ENCODE assay signal across 8 mouse cellular contexts in genomic region chr4:41760288-41760721, GRCm38 (mm10). TPM values are rescaled to one million over a fixed set of nuclear protein-coding genes. Genes with fewer than 3 reads are reported as not detected.
A peak's percentile ranks its signal among the peaks of the same experiment; 100 is the strongest.
DNase-seq lines count a peak whose midpoint lies in the region; ATAC-seq and TF ChIP-seq lines count a peak whose summit lies in the region.

No protein-coding gene starts in this region.

- H3ac ChIP-seq in myocyte (ENCODE audit: control insufficient read depth, insufficient read length): no peak overlapping the region

- peak; percentile 91 for ATAC-seq in embryonic facial prominence, embryonic 14.5 days (ENCODE audit: low read depth)
- ATAC-seq in heart, embryonic 11.5 days (replicated peaks; ENCODE audit: insufficient number of reproducible peaks, low FRiP score, low TSS enrichment): peak; percentile 90
- peak; percentile 92 for ATAC-seq in kidney, embryonic 15.5 days (replicated peaks; ENCODE audit: low FRiP score)
- peak; percentile 92 for ATAC-seq in liver, embryonic 12.5 days
- peak; percentile 94 for ATAC-seq in stomach, postnatal 0 days (ENCODE audit: low FRiP score, low TSS enrichment)

- 5% methylated on average over 15 of the region's 15 CpGs for WGBS in bone marrow, adult 2 months
- under 1% methylated on average over 14 of the region's 15 CpGs for WGBS in embryonic facial prominence, embryonic 14.5 days
- 0% methylated on average over 15 of the region's 15 CpGs for WGBS in heart, embryonic 11.5 days (ENCODE audit: insufficient replicate concordance)
- under 1% methylated on average over 15 of the region's 15 CpGs for WGBS in kidney, embryonic 15.5 days
- WGBS in liver, embryonic 12.5 days (ENCODE audit: insufficient replicate concordance): 2% methylated on average over 15 of the region's 15 CpGs
- under 1% methylated on average over 15 of the region's 15 CpGs for WGBS in stomach, postnatal 0 days

- no peaks in the 10 kb centered on the region for H3K9me3 ChIP-seq in embryonic facial prominence, embryonic 14.5 days (ENCODE audit: control insufficient read depth, low read length)
- H3K9me3 ChIP-seq in heart, embryonic 11.5 days (replicated peaks; ENCODE audit: control insufficient read depth, low read length): no peaks in the 10 kb centered on the region
- no peaks in the 10 kb centered on the region for H3K9me3 ChIP-seq in kidney, embryonic 15.5 days (replicated peaks)
- H3K9me3 ChIP-seq in liver, embryonic 12.5 days (replicated peaks): no peaks in the 10 kb centered on the region
- H3K9me3 ChIP-seq in stomach, postnatal 0 days (ENCODE audit: control insufficient read depth, low read length): no peaks in the 10 kb centered on the region

- H3K4me3 ChIP-seq in bone marrow, adult 2 months (replicated peaks; ENCODE audit: control insufficient read depth, low read depth, low read length): peak overlapping the region; percentile 59
- peak overlapping the region; percentile 52 for H3K4me3 ChIP-seq in embryonic facial prominence, embryonic 14.5 days (ENCODE audit: low read depth, low read length)
- H3K4me3 ChIP-seq in heart, embryonic 11.5 days (ENCODE audit: low read depth, low read length): peak overlapping the region; percentile 47
- H3K4me3 ChIP-seq in kidney, embryonic 15.5 days (replicated peaks): peak overlapping the region; percentile 46
- H3K4me3 ChIP-seq in liver, embryonic 12.5 days: peak overlapping the region; percentile 46
- H3K4me3 ChIP-seq in myocyte: no peak overlapping the region
- peak overlapping the region; percentile 43 for H3K4me3 ChIP-seq in stomach, postnatal 0 days (ENCODE audit: low read depth, low read length)

- no peak for TF ChIP-seq EP300 in stomach, postnatal 0 days (optimal IDR thresholded peaks at IDR 0.05)

- no peak overlapping the region for H3K27ac ChIP-seq in bone marrow, adult 2 months (ENCODE audit: control insufficient read depth, insufficient read depth, low read depth, low read length, poor library complexity)
- peak overlapping the region; percentile 97 for H3K27ac ChIP-seq in embryonic facial prominence, embryonic 14.5 days (replicated peaks; ENCODE audit: low read depth, low read length)
- H3K27ac ChIP-seq in heart, embryonic 11.5 days (ENCODE audit: low read depth, low read length): peak overlapping the region; percentile 87
- peak overlapping the region; percentile 89 for H3K27ac ChIP-seq in kidney, embryonic 15.5 days
- H3K27ac ChIP-seq in liver, embryonic 12.5 days: peak overlapping the region; percentile 78
- peak overlapping the region; percentile 89 for H3K27ac ChIP-seq in stomach, postnatal 0 days (replicated peaks)

- DNase-seq in CD4-positive helper T cell, adult 2 months (ENCODE audit: low read depth, low spot score): peak; percentile 35
- DNase-seq in embryonic facial prominence, embryonic 14.5 days (ENCODE audit: low spot score): peak; percentile 96
- peak; percentile 93 for DNase-seq in stomach, postnatal 0 days (ENCODE audit: low spot score)

- H3K36me3 ChIP-seq in embryonic facial prominence, embryonic 14.5 days (ENCODE audit: control insufficient read depth, insufficient read depth, low read length): 0 out of 2 replicates have a peak, but pooled peaks cover 6% of the 10 kb centered on the region
- peaks cover 5% of the 10 kb centered on the region; the same call in 1 of the 2 replicates for H3K36me3 ChIP-seq in heart, embryonic 11.5 days (ENCODE audit: control insufficient read depth, insufficient read depth, low read length)
- H3K36me3 ChIP-seq in kidney, embryonic 15.5 days: peaks cover 23% of the 10 kb centered on the region
- H3K36me3 ChIP-seq in liver, embryonic 12.5 days: peaks cover 23% of the 10 kb centered on the region
- no peaks in the 10 kb centered on the region for H3K36me3 ChIP-seq in myocyte (ENCODE audit: control insufficient read depth, insufficient read depth)
- peaks cover 5% of the 10 kb centered on the region; the same call in 1 of the 2 replicates for H3K36me3 ChIP-seq in stomach, postnatal 0 days (ENCODE audit: control insufficient read depth, insufficient read depth, low read length)

- TF ChIP-seq POLR2A in bone marrow, adult 2 months (IDR thresholded peaks at IDR 0.05; ENCODE audit: borderline replicate concordance, control insufficient read depth, low read depth, low read length): peak; percentile 24; the same call in 1 of the 2 replicates
- TF ChIP-seq POLR2A in myocyte (IDR thresholded peaks at IDR 0.05; ENCODE audit: insufficient read length, low read depth): no peak

- no peaks in the 10 kb centered on the region for H3K27me3 ChIP-seq in embryonic facial prominence, embryonic 14.5 days (replicated peaks; ENCODE audit: control insufficient read depth, insufficient read depth, low read length)
- H3K27me3 ChIP-seq in heart, embryonic 11.5 days (ENCODE audit: control insufficient read depth, insufficient read depth, low read length): no peaks in the 10 kb centered on the region
- H3K27me3 ChIP-seq in kidney, embryonic 15.5 days: no peaks in the 10 kb centered on the region
- H3K27me3 ChIP-seq in liver, embryonic 12.5 days (replicated peaks): no peaks in the 10 kb centered on the region
- peaks cover 10% of the 10 kb centered on the region for H3K27me3 ChIP-seq in myocyte (ENCODE audit: control insufficient read depth, insufficient read depth, insufficient read length)
- no peaks in the 10 kb centered on the region for H3K27me3 ChIP-seq in stomach, postnatal 0 days (ENCODE audit: control insufficient read depth, insufficient read depth, low read length)

- no peak; the same call in 1 of the 2 replicates for TF ChIP-seq CTCF in bone marrow, adult 2 months (IDR thresholded peaks at IDR 0.05; ENCODE audit: control insufficient read depth, insufficient read depth, low read length)
- TF ChIP-seq CTCF in stomach, postnatal 0 days (IDR thresholded peaks at IDR 0.05; ENCODE audit: low read depth): peak; percentile 55

- H3K4me2 ChIP-seq in embryonic facial prominence, embryonic 14.5 days (ENCODE audit: low read depth, low read length): peak overlapping the region; percentile 69
- peak overlapping the region; percentile 73 for H3K4me2 ChIP-seq in heart, embryonic 11.5 days
- H3K4me2 ChIP-seq in kidney, embryonic 15.5 days: peak overlapping the region; percentile 69
- H3K4me2 ChIP-seq in liver, embryonic 12.5 days: peak overlapping the region; percentile 71
- peak overlapping the region; percentile 63 for H3K4me2 ChIP-seq in myocyte (ENCODE audit: low read depth)
- H3K4me2 ChIP-seq in stomach, postnatal 0 days (replicated peaks; ENCODE audit: low read depth): peak overlapping the region; percentile 59

- no peaks in the 10 kb centered on the region for H3K79me2 ChIP-seq in myocyte (ENCODE audit: control insufficient read depth, insufficient read depth)

- H3K9ac ChIP-seq in embryonic facial prominence, embryonic 14.5 days (ENCODE audit: low read depth, low read length): peak overlapping the region; percentile 63
- H3K9ac ChIP-seq in heart, embryonic 11.5 days (ENCODE audit: low read depth, low read length): peak overlapping the region; percentile 66
- peak overlapping the region; percentile 61 for H3K9ac ChIP-seq in kidney, embryonic 15.5 days
- H3K9ac ChIP-seq in liver, embryonic 12.5 days: peak overlapping the region; percentile 47
- peak overlapping the region; percentile 56 for H3K9ac ChIP-seq in stomach, postnatal 0 days (ENCODE audit: low read length)

- H3K4me1 ChIP-seq in bone marrow, adult 2 months (ENCODE audit: control insufficient read depth, insufficient read depth, low read length): peaks cover 3% of the 10 kb centered on the region
- peaks cover 16% of the 10 kb centered on the region for H3K4me1 ChIP-seq in embryonic facial prominence, embryonic 14.5 days (ENCODE audit: control insufficient read depth, insufficient read depth, low read length)
- peaks cover 35% of the 10 kb centered on the region for H3K4me1 ChIP-seq in heart, embryonic 11.5 days (ENCODE audit: control insufficient read depth, insufficient read depth, low read length)
- peaks cover 66% of the 10 kb centered on the region for H3K4me1 ChIP-seq in kidney, embryonic 15.5 days
- H3K4me1 ChIP-seq in liver, embryonic 12.5 days: peaks cover 45% of the 10 kb centered on the region
- peaks cover 11% of the 10 kb centered on the region; the same call in 1 of the 2 replicates for H3K4me1 ChIP-seq in stomach, postnatal 0 days (replicated peaks; ENCODE audit: control insufficient read depth, insufficient read depth)

RNA-seq across cellular contexts. Expression of gene Sigmar1, which starts 4.3 kb away (rescaled TPM):
- polyA plus RNA-seq in bone marrow, adult 2 months (2011; ENCODE audit: insufficient read depth, insufficient read length, low replicate concordance, missing spikeins): 6.0 and 13.4 TPM in 2 replicates
- polyA plus RNA-seq in embryonic facial prominence, embryonic 14.5 days (2014; fragmentation: Nextera tagmentation; extraction: Ambion mirVana): 77.9 and 79.7 TPM in 2 replicates
- 69.9 and 76.8 TPM in 2 replicates for polyA plus RNA-seq in heart, embryonic 11.5 days (2014; fragmentation: Nextera tagmentation; extraction: Ambion mirVana)
- polyA plus RNA-seq in kidney, embryonic 15.5 days (2015; fragmentation: Nextera tagmentation; extraction: Ambion mirVana): 79.7 and 87.4 TPM in 2 replicates
- 49.6 and 51.2 TPM in 2 replicates for polyA plus RNA-seq in liver, embryonic 12.5 days (2016; fragmentation: Nextera tagmentation; extraction: Ambion mirVana)
- 98.6 TPM for polyA plus RNA-seq in myocyte (2012; fragmentation: generic; extraction: Trizol)
- polyA plus RNA-seq in stomach, postnatal 0 days (2015; fragmentation: Nextera tagmentation; extraction: Ambion mirVana): 41.6 and 43.9 TPM in 2 replicates

RNA-seq across cellular contexts. Expression of gene Galt, which starts 5.3 kb away (rescaled TPM):
- polyA plus RNA-seq in bone marrow, adult 2 months (2011; ENCODE audit: insufficient read depth, insufficient read length, low replicate concordance, missing spikeins): 12.3 and 26.9 TPM in 2 replicates
- polyA plus RNA-seq in embryonic facial prominence, embryonic 14.5 days (2014; fragmentation: Nextera tagmentation; extraction: Ambion mirVana): 35.1 and 36.5 TPM in 2 replicates
- 63.1 and 65.1 TPM in 2 replicates for polyA plus RNA-seq in heart, embryonic 11.5 days (2014; fragmentation: Nextera tagmentation; extraction: Ambion mirVana)
- polyA plus RNA-seq in kidney, embryonic 15.5 days (2015; fragmentation: Nextera tagmentation; extraction: Ambion mirVana): 50.7 and 52.5 TPM in 2 replicates
- 25.2 and 25.7 TPM in 2 replicates for polyA plus RNA-seq in liver, embryonic 12.5 days (2016; fragmentation: Nextera tagmentation; extraction: Ambion mirVana)
- 2.1 TPM for polyA plus RNA-seq in myocyte (2012; fragmentation: generic; extraction: Trizol)
- 27.4 and 31.3 TPM in 2 replicates for polyA plus RNA-seq in stomach, postnatal 0 days (2015; fragmentation: Nextera tagmentation; extraction: Ambion mirVana)

RNA-seq across cellular contexts. Expression of gene Ccl27a, which starts 13.7 kb away (rescaled TPM):
- 6.2 and 28.8 TPM in 2 replicates for polyA plus RNA-seq in bone marrow, adult 2 months (2011; ENCODE audit: insufficient read depth, insufficient read length, low replicate concordance, missing spikeins)
- polyA plus RNA-seq in embryonic facial prominence, embryonic 14.5 days (2014; fragmentation: Nextera tagmentation; extraction: Ambion mirVana): 41.4 and 46.0 TPM in 2 replicates
- 42.6 and 42.7 TPM in 2 replicates for polyA plus RNA-seq in heart, embryonic 11.5 days (2014; fragmentation: Nextera tagmentation; extraction: Ambion mirVana)
- 36.5 and 42.4 TPM in 2 replicates for polyA plus RNA-seq in kidney, embryonic 15.5 days (2015; fragmentation: Nextera tagmentation; extraction: Ambion mirVana)
- 9.8 and 10.3 TPM in 2 replicates for polyA plus RNA-seq in liver, embryonic 12.5 days (2016; fragmentation: Nextera tagmentation; extraction: Ambion mirVana)
- not detected for polyA plus RNA-seq in myocyte (2012; fragmentation: generic; extraction: Trizol)
- 21.2 and 21.3 TPM in 2 replicates for polyA plus RNA-seq in stomach, postnatal 0 days (2015; fragmentation: Nextera tagmentation; extraction: Ambion mirVana)

RNA-seq across cellular contexts. Expression of gene Arid3c, which starts 29.4 kb away (rescaled TPM):
- polyA plus RNA-seq in bone marrow, adult 2 months (2011; ENCODE audit: insufficient read depth, insufficient read length, low replicate concordance, missing spikeins): not detected in 2 replicates
- 0.12 and 0.15 TPM in 2 replicates for polyA plus RNA-seq in embryonic facial prominence, embryonic 14.5 days (2014; fragmentation: Nextera tagmentation; extraction: Ambion mirVana)
- not detected in 2 replicates for polyA plus RNA-seq in heart, embryonic 11.5 days (2014; fragmentation: Nextera tagmentation; extraction: Ambion mirVana)
- polyA plus RNA-seq in kidney, embryonic 15.5 days (2015; fragmentation: Nextera tagmentation; extraction: Ambion mirVana): 0.12 and 0.17 TPM in 2 replicates
- not detected in 2 replicates for polyA plus RNA-seq in liver, embryonic 12.5 days (2016; fragmentation: Nextera tagmentation; extraction: Ambion mirVana)
- not detected for polyA plus RNA-seq in myocyte (2012; fragmentation: generic; extraction: Trizol)
- 0.05 and 0.07 TPM in 2 replicates for polyA plus RNA-seq in stomach, postnatal 0 days (2015; fragmentation: Nextera tagmentation; extraction: Ambion mirVana)

RNA-seq across cellular contexts. Expression of gene Dctn3, which starts 37.3 kb away (rescaled TPM):
- polyA plus RNA-seq in bone marrow, adult 2 months (2011; ENCODE audit: insufficient read depth, insufficient read length, low replicate concordance, missing spikeins): 24.0 and 48.2 TPM in 2 replicates
- polyA plus RNA-seq in embryonic facial prominence, embryonic 14.5 days (2014; fragmentation: Nextera tagmentation; extraction: Ambion mirVana): 112 and 117 TPM in 2 replicates
- polyA plus RNA-seq in heart, embryonic 11.5 days (2014; fragmentation: Nextera tagmentation; extraction: Ambion mirVana): 120 and 126 TPM in 2 replicates
- polyA plus RNA-seq in kidney, embryonic 15.5 days (2015; fragmentation: Nextera tagmentation; extraction: Ambion mirVana): 128 and 132 TPM in 2 replicates
- polyA plus RNA-seq in liver, embryonic 12.5 days (2016; fragmentation: Nextera tagmentation; extraction: Ambion mirVana): 89.7 and 92.2 TPM in 2 replicates
- 155 TPM for polyA plus RNA-seq in myocyte (2012; fragmentation: generic; extraction: Trizol)
- polyA plus RNA-seq in stomach, postnatal 0 days (2015; fragmentation: Nextera tagmentation; extraction: Ambion mirVana): 129 TPM in 2 replicates

Comparison
In these comparisons a context has a peak if more than half of its experiments do, and no peak if none do; other contexts are left out.
1. DNase-seq: peak in every context shown above with its lines; median percentile 96 in embryonic facial prominence, embryonic 14.5 days; 93 in stomach, postnatal 0 days; 35 in CD4-positive helper T cell, adult 2 months.